Mouse (Mus musculus): Measurements from ENCODE around the gene Ptpn3. TPM values are rescaled to one million over a fixed set of nuclear protein-coding genes. Genes with fewer than 3 reads are reported as not detected.
A peak's percentile ranks its signal among the peaks of the same experiment; 100 is the strongest.

Gene Ptpn3
- 22.1 and 23.5 TPM in 2 replicates for polyA plus RNA-seq (2012; rRNA removed)

DNA sequence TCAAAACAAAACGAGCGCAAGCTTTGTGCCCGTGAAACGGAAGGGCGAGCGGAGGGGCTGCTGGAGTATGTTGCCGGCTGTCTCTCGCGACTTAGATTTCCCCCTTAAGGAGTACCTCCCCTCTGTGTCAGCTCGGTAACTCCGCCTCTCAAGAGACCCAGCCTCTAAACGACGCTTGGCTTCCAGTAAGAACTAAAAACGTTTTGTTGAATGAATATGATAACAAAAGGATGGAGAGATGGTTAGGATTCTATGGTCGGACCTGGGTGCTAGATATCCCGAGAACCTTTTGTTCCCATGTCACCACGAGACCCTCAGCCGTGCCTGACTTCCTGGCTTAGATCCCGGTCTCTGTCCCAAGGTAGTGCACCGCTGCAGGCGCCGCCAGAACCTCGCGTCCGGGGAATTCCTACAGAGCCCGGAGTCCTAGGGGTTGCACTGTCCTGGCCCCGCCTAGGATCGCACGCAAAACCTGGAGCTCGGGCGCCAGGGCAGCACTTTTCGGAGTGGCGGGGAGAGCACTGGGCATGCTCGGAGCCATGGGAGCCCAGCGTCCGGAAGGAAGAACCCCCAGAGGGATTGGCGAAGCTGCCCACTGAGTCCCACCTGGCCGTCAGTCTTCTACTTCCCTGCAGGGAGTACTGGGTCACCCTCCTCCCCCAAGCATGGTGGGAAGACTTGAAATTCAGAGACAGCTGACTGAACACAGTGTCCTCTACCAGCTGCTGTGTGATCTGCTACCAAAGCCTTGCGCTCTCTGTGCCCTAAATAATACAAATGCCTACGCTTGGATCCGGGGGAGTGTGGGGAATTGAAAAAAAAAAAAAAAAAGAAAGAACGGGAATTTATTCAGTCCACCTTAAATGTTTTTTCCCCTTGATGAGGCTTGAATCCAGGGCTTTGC is at the start of gene Ptpn3:
Gene Ptpn3 (minus strand): TSS at position 428 of the 904 bp plus-strand sequence.
- peak; percentile 78 for DNase-seq (ENCODE audit: low spot score)

DNA sequence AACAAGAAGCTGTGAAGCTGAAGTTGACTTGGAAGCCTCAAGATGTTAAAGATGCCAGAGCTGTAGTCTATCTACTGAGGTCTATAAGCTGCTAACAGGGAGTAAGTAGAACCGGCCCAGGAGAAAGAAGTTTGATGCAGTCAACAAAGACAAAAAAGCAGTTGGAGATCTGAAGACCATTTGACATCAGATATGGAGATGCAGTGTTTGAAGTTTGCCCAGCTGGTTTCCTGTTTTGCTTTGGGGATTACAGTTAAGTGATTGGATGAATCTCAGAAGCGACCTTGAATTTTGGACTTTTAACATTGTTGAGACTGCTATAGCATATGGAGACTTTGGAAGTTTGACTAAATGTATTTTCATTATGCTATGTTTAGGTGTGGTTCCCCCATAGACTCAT is 48.9 kb upstream of the Ptpn3 start:
- no peak for DNase-seq (ENCODE audit: low spot score)

DNA sequence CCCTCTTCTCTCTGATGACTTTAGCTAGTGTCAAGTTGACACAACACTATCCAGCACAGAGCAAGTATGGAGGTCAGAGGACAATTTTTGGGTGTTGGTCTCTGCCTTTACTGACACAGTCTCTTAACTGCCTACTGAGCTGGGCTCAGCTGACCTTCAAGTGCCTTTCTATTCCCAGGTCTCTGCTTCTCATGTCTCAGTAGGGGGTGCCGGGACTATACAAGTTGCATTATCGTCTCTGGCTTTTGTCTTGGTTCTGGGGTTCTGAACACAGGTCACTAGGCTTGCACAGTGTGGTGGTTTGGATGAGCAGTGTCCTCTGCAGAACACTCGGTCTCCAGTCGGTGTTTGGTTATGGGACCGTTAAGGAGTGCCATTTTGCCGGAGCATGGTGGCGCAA is 42.4 kb upstream of the Ptpn3 start:
- DNase-seq (ENCODE audit: low spot score), result no peak

DNA sequence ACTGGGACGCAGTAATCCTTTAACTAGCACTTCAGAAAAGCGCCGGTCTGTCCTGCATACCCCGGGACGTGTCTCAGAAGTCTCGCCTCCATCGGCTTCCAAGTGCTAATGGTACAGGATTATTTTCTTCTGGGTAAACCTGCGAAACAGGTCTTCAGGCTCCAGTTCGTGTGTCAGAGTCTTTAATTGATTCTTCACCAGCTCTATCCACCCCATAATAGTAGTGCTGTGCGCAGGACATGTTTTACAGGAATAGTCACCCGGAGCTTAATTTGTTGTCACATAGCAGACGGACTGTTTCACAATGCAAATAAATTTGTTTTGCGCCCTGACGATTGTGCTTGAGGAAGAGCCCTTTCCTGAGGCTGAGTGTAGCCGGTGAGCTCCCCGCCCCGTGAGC is 37.3 kb upstream of the Ptpn3 start:
- DNase-seq (ENCODE audit: low spot score), result no peak

DNA sequence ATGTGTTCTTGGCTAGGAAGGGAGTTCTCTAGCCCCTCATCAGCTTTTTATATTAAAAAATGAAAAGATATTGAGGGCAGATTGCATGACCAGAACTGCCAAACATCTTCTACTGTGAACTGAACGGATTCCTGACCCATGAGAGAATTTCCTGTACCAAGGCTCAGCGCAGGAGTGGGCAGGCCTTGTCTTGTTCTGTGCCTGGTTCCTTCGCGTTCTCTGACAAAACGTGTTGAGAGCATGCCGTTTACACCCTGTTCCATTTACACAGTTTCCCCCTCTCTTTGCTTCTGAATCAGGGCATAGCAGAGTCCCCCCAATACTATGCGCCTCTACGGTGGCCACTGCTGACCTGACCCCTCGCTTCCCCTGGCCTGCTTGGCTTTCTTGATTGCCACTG is 36.4 kb upstream of the Ptpn3 start:
- DNase-seq (ENCODE audit: low spot score), result no peak

DNA sequence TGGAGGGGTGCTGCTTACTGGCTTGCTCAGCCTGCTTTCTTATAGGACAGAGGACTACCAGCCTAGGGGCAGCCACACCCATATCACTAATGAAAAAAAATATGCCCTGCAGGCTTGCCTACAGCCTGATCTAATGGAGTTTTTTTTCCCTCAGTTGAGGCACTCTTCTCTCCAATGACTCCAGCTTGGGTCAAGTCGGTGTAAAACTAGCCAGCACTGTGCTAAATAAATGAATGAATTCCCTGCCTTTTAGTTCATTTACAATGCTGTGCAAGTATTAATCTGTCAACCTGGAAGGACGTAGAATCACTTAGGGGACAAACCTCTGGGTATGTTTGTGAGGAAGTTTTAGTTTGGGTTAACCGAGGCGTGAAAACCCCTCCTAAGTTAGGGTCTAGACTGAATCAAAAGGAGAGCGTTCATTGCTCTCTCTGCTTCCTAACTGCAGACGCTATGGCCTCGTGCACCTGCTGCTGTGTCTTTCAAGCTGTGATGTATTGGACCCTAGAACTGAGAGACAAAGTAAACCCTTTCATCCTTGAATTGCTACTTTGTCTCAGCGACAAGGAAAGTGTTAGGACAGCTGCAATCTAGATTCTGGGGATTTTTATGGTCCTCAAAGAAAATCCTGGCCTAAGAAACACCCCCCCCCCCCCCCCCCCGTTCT is 33.5 kb upstream of the Ptpn3 start:
- DNase-seq (ENCODE audit: low spot score), result no peak

DNA sequence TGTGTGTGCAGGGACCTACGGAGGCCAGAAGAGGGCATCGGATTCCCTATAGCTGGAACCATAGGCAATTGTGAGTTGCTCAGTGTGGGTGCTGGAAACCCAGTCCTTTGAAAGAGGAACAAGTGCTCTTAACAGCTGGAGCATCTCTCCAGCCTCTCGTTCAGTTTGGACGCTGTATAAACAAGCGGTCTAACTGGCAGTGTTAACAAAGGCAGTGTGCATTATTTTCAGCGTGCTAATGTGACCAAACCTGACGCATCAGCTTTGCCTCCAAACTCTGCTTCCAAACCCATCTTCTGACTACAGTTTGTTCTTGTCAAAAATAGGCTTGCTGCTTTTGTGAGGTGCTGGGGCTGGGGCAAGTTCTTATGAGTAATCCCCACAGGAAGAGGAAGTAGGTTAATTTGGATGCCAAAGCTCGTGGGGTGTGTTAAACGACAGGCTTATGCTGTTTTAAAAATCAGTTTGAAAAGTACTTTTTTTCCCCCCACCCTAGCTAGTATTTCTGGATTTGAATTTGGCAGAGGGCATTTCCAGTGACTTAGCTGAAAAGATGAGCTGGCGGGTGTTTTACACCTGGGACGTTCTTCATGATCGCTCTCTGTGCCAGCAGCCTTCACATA is 32.4 kb upstream of the Ptpn3 start:
- DNase-seq (ENCODE audit: low spot score), result no peak

DNA sequence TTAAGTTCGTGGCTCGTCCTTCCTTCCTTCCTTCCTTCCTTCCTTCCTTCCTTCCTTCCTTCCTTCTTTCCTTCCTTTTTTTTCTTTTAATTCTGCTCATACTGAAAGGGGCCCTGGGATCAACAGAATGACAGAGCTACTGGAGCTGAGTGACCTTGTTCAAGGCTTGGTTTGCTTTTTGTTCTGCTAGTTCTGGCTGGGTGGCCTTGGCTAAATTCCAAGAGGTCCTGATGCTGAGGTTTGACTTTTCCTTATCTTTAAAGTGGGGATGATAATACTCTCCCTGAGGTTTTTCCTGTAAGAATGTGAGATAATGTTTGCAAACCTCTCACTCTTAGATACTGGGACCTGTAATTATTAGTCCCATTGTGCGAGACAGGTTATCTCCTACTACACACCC is 30.9 kb upstream of the Ptpn3 start:
- no peak for DNase-seq (ENCODE audit: low spot score)

DNA sequence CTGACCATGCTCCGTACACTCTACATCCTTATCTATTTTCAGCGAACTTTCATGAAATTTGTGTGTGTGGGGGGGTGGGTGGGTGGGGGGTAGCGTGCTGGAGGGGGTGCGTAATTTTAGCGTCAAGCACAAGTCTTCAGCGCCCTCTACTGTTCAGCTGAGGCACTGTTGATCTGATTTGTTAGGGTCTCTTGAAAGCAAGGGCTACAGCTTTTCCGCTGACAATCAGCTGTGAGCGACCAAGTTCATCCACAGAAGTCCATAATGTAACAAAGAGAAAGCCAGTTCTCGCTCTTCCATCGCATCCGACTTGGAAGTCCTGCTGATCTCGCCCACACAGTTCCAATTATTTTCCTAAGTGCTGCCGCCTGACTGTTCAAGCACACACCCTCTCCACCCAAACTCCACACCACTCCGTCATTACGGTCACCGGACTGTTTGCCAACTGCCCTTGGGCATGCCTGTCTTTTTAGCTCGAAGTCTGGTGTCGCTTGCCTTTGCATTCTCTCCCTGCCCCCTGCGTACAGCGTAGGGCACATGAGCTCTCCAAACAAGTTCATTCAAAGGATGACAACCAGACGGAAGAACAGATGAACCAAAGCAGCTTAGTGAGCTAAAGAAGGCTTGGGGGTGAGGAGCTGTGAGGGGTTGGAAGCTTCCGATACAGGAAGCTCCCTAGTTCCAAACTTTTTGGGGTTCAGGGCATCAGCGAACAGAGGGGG is 19.1 kb upstream of the Ptpn3 start:
- no peak for DNase-seq (ENCODE audit: low spot score)

DNA sequence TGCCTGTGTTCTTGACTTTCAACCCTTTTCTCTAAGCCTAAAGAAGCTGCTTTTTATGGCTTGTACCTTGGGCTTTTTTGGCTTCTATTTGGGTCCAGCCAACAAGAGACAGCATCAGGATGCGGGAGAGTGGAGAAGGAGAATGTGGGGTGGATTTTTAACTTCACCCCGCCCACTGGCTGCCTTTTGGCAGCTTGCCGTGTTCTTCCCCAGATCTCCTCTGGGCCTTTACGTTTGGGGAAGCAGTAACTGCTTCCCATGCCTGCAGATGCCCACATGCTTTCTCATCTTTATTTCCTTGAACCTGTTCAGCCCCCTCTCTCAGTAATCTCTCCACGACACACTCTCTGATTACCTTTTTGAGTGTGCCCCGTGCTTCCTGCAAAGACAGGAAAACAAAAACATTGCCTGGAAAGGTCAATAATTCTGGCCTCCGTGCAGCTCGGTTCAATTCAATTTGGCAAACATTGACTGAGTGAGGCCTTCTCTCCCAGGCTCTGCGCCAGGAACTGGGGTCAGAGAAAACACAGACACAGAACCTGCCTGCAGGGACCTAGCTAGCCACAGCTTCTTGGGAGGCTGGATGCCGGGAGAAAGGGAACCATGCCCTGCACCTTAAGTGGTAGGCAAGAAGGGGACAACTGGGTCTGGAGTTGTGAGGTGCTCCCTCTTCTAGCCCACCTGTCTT is 17.0 kb upstream of the Ptpn3 start:
- no peak for DNase-seq (ENCODE audit: low spot score)

DNA sequence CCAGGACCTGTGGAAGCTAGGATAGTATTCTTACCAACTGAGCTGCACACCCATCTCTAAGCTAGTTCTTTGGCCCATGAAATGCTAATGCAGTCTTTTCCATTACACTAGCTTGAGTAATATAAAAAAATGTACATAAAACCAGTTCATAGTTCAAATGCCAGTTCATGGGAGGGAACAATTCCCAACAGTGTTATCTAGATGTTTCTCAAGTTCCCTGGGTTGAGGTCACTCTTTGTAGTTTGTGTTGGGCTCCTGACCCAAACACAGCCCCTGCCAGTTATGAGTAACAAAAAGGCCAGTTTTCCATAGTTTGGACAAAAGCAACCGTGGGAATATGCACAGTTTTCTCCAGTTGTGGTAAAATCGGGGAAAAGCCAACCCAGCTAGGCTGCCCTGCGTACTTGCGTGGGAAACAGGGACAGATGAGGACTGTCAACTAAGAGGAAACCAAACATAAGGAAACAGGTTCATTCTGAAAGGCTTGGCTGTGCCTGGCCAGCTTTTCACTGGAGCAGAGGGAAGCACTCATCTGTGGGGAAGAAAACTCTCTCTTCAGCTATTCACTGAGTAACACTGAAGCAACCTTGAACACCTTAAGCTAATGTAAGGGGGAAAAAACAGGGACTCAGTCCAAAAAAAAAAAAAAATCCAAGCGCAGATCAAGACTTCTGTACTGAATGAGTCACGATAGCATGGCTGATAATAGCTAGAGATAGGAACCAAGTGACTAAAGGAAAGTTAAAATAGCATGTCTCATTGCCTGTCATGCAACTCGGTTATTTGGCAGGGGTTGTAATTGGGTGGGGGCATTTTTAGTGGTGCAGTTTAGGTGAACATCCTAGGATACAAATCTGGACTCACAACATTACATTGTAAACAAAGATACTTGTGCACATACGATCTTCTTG is 10.9 kb upstream of the Ptpn3 start:
- DNase-seq (ENCODE audit: low spot score), result no peak

DNA sequence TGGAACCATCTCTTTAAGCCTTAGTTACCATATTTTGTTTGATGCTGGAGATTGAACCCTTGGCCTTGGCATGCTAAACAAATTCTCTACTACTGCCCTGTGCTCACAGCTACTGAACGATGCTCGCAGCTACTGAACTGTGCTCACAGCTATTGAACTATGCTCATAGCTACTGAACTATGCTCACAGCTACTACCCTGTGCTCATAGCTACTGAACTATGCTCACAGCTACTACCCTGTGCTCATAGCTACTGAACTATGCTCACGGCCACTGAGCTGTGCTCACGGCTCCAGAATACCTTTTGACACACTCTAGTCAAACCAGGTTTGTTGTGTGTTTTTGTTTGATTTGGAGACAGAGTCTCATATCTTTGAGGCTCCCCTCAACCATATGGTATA is 10.1 kb upstream of the Ptpn3 start:
- no peak for DNase-seq (ENCODE audit: low spot score)

DNA sequence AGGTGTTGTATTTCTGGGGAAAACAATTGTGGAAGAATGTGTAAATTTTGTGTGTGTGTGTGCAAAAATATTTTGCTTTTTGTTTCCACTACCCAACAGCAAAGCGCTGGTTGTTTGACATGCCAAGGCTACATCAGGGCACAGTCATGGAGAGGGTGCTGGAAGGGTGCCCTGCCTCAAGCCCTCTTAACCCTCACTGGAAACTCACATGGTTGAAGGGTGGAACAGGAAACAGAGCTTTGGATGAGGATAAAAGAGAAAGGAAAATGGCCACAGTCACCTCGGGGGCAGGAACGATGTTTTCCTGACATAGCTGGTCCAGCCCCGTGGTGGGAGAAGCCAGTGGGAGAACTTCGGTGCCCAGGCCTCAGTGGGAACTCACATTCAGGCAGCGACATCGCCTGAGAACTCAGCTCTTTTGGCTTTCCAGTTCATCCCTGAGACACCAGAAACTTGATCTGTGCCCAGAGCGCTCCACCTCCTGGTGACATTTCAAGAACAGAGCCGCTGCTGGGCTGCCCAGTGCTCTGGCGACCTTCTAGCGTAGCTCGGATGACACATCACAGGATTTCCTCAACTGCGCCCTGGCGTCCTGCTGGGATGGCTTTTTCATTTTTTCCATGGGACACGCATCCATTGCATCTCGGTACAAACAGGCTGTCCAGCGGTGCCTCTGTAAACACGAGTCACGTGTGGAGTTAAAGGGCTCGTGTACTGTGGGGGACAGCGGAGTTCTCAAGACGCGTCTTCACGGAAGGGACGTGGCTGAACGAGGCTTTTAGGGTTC is 6.8 kb upstream of the Ptpn3 start:
- no peak for DNase-seq (ENCODE audit: low spot score)

DNA sequence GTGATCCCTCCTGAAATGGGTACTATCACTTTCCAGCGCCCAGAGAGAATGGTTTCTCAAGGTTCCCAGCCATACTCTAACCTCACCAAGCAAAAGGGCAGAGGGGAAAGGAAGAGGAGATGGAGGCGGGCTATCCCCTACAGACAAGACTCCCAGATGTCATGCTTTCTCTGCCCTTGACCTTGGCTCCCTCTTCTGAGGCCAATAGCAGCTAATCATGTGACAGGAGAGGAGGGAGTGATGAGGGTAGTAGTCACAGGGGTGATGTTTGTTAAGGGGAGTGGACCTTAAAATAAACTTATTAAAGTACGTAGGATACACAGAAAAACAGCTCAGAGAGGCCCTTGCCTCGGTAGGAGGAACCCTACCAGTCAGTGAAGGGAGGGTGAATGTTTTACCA is 6.1 kb upstream of the Ptpn3 start:
- no peak for DNase-seq (ENCODE audit: low spot score)

DNA sequence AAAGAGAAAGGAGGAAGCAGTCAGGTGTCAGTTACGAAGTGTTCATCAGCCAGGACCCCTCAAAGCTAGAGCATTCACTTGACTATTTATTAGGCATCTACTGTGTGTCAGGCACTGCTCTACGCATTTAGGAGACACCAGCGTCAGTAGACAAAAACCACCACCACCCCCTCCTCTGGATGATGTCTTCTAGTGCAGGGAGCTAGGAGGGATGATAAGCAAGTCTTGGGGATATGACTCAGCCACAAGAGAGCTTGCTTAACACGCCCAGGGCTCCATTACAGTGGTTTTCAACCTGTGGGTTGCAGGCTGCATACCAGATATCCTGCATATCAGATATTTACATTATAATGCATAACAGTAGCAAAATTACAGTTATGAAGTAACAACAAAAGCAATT is 4.6 kb upstream of the Ptpn3 start:
- no peak for DNase-seq (ENCODE audit: low spot score)

DNA sequence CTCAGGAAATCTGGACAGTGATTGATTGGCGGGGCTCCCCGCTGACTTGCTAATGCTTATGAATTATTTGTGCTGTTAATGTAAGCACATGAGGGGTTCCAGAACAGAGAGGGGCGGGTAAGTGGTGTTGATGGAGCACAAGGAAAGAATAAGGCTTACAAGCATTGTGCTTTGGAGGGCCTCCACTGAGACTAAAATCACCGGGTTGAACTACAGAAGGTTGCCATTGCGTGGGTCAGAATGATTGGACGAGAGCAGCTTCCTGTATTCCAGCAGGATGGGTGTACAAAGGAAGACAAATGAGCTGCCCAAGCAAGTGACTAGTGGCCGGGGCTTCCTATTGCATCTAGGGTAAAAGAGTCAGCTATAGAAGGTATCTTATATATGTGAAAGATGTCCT is 4.0 kb upstream of the Ptpn3 start:
- no peak for DNase-seq (ENCODE audit: low spot score)

DNA sequence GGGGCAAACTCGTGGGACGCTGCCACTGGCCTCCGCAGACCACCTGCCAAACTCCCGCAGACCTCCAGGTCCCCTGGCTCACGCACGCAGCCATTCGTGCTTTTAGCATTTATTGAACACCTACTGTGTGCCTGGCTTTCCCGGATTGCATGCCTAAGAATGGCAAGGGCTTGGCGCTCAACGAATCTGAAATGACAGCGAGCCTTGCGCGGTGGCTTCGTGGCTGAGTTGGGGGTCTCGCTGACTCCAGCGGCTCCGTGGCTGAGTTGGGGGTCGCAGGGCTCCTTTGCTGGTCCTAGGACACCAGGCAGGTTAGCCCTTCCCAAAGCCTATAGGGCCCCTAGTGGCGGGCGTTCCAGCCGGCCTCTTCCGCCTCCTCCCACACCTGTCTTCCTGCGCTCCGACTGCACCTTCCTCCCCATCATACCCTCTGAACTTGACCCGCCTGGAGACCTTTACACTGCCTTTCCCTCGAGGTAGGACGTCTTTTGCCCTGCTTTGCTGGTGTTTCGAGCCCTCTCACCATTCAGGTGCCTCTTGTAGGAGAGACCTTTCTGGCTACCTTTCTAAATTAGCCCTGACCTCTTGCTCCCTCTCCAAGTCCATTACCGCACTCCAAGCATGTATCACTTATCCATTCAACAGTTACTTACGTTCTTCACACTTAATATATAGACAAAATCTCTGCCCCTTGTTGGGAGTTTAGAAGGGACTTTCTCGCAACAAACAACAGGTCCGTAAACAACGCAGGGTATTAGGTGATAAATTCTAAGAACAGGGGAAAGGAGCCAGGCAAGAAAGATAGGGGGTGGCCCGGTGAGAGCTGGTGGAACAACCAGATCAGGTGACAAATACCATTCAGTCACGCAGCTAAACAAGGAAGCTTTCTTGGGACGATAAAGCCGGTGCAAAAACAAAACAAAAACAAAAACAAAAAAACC is 898 bp downstream of the Ptpn3 start:
- DNase-seq (ENCODE audit: low spot score), result no peak

DNA sequence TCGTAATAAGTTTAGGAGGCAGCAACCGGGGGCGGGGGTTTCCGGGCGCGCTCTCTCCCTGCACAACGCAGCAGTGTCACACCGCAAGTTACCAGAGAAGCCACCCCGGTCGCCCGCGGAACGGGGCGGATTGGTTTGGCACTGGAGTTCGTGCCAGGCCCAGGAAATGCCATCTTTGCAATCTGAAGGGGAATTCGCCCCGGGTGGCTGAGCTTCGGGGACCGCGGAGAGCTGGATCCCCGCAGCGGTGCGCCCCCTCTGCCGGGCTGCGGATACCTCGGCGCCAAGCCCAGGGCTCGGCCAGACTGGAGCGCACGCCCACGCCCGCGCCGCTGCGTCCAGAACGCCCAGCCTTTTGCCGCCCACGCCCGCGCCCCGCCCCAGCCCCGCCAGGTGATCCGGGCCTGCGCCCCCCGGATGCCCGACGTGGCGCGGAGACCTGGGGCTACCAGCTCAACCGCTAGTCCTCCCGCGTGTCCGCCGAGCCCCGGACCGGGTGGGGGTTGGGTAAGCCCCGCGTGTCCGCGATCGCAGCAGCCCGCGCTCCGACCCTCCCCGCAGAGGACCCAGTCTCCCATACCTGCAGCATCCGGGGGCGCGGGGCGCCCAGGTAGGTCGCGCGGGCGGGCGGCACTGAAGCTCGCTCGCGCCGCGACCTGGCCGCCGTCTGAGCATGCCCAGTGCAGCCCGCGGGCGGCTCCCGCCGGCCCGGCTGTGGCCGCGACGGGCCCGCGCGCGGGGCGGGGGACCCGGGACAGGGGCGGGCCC is 1.8 kb downstream of the Ptpn3 start:
- DNase-seq (ENCODE audit: low spot score), result peak; percentile 82
